Mouse (Mus musculus): ENCODE results near the gene Ces2f.
"Not testable (repeated sequence)": the region's sequence is repeated elsewhere in the genome, so short reads cannot be mapped to it uniquely, and the experiment has no call there.

The Ces2f gene

DNA sequence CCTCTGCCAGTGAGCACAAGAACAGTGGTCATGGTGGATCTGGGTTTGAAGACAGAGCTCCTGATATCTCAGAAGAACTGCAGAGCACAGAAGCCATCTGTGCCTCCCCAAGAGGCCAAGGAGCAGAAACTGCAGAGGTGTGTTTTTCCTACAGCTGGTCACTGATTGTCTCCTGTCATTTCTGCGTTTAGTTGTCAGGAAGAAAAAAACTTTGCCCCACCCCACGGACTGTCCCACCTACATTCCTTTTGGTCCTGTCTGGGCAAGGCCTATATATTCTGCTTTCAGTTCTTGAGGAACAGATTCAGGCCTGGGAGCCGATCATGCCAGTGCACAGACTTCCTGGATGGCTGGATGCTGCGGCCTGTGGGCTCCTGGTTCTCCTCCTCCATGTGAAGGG, at the start of gene Ces2f:
Gene Ces2f, plus strand, starts transcription at position 301 of the 400 bp plus-strand sequence.
- no peak for DNase-seq (ENCODE audit: low read depth)

DNA sequence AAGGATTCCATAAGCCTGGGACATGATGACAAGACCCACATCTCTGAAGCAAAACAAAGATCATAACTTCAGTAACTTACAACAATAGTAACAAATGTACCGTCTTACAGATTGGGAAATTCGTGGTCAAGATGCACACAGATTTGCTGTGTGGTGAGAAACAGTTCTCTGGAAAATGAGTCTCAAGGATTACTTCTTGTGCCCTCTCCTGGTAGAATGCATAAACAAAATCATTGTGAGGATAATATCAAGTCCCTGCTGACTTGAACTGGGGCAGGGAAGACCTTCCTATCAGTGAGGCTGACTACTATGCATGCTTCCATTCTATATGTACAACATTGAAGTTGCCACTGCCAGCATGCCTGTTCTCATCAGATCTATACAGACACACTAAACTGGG, 45.4 kb upstream of the Ces2f start:
- DNase-seq (ENCODE audit: low read depth): no peak

DNA sequence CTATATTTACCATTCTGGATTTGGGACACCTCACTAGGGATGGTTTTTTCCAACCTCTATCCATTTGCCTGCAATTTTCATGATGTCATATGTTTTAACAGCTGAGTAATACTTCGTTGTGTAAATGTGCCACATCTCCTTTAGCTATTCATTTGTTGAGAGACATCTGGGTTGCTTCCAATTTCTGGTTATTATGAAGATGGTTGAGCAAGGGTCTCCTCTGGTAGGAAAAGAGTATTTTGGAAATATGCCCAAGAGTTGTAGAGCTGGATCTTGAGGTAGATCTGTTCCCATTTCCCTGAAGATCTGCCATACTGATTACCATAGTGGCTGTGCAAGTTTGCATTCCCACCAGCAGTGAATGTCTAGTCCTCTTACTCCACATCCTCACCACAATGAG, 40.0 kb upstream of the Ces2f start:
- no peak for DNase-seq (ENCODE audit: low read depth)

DNA sequence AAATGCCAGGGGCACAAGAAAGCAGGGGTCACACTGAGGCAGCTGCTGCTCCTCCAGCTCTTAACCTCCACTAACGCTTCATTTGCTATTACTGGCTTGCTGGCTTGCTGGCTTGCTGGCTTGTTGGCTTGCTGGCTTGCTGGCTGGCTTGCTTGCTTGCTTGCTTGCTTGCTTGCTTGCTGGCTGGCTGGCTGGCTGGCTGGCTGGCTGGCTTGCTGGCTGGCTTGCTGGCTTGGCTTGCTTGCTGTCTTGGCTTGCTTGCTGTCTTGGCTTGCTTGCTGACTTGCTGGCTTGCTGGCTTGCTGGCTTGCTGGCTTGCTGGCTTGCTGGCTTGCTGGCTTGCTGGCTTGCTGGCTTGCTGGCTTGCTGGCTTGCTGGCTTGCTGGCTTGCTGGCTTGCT, 38.1 kb upstream of the Ces2f start:
- not testable (repeated sequence) for DNase-seq (ENCODE audit: low read depth)

- DNase-seq (ENCODE audit: low read depth): not testable (repeated sequence)
Observed at GRCm38 (mm10) chr8:104909651-104910050, 37.5 kb upstream of the Ces2f start.

DNA sequence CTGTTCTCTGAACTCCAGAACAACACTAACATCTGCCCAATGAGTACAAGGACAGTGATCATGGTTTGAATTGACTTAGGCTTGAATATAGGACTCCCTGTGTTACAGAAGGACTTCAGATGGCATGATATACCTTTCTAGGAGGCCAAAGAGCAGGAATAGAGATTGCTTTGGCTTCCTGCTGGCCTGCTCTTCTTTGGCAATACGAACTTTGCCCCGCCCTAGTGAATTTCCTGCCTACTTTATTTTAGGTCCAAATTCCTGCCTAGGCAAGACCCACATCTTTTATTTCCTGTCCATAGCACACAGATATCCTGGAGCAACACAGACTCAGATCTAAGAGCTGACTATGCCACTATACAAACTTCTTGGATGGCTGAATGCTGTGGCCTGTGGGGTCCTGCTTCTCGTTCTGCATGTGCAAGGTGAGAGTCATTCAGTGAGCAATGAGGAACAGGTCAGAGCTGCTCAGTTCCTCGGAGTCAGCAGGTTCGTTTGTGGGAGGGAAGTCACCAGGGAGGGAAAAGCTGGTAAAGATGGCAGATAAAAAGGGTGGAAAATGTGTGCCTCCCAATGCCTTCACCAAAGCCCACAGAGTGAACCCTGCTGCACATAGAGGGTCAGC, 21.1 kb upstream of the Ces2f start, which contains the start of gene Ces2e:
Gene Ces2e, plus strand, starts transcription at position 289 of the 625 bp plus-strand sequence.
- no peak for DNase-seq (ENCODE audit: low read depth)

- DNase-seq (ENCODE audit: low read depth): no peak
Observed at GRCm38 (mm10) chr8:104927301-104927700, 19.9 kb upstream of the Ces2f start.

DNA sequence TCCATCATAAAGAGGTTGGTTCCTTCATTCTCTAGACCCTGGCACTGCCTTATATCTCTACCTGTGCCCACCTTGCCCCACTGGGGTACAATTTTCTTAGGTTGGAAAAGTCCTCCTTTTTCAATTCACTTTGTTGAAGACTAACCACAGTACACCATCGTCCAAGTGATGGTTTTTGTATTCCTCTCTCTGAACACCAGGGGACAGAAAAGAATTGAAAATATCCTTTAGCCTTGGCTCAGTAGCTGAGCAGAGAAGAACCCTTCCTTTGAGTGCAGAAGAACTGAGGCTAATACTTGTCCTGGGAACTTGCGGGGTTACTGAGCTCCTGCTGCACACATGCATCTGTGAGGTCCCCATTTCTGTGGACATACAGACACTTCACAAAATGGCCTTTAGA, 2.5 kb upstream of the Ces2f start:
- no peak for DNase-seq (ENCODE audit: low read depth)

GRCm38 (mm10) chr8:104949031-104949430, 1.9 kb downstream of the Ces2f start:
- no peak for DNase-seq (ENCODE audit: low read depth)

GRCm38 (mm10) chr8:104961537-104961961, 14.4 kb downstream of the Ces2f start, which contains the start of gene Ces2g:
Gene Ces2g (plus strand): TSS chr8:104961718.
- DNase-seq (ENCODE audit: low read depth): no peak

DNA sequence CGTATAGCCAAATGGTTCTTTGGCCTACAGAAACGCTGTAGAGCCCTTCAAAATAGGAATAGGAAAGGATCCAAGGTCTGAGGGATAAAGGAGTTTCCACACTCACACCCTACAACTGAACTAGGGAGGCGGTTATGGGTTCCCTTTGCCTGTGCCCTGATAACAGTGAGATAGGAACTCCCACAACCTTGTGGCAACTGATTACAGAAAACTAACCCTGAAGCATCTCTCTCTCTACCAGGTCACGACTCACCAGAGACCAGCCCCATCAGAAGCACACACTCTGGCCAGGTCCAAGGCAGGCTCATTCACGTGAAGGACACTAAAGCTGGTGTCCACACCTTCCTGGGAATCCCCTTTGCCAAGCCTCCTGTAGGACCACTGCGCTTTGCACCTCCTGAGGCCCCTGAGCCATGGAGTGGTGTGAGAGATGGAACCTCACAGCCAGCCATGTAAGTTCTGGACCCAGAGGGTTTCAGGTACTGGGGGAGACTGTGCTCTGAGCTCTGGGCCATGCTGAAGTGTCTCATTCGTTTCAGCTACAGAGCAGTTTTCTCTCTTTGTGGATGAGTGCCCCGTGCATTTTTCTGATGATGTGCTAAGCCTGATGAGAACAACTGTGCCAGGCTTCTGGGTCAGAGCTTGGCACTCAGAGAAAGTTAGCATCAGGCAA, 15.2 kb downstream of the Ces2f start:
- DNase-seq (ENCODE audit: low read depth): no peak

- no peak for DNase-seq (ENCODE audit: low read depth)
Observed at GRCm38 (mm10) chr8:104963375-104963894, 16.3 kb downstream of the Ces2f start.

GRCm38 (mm10) chr8:104984126-104984525, 37.0 kb downstream of the Ces2f start:
- DNase-seq (ENCODE audit: low read depth): no peak

GRCm38 (mm10) chr8:104984942-104985341, 37.8 kb downstream of the Ces2f start:
- no peak for DNase-seq (ENCODE audit: low read depth)

GRCm38 (mm10) chr8:104998191-104998590, 51.0 kb downstream of the Ces2f start:
- DNase-seq (ENCODE audit: low read depth): no peak

DNA sequence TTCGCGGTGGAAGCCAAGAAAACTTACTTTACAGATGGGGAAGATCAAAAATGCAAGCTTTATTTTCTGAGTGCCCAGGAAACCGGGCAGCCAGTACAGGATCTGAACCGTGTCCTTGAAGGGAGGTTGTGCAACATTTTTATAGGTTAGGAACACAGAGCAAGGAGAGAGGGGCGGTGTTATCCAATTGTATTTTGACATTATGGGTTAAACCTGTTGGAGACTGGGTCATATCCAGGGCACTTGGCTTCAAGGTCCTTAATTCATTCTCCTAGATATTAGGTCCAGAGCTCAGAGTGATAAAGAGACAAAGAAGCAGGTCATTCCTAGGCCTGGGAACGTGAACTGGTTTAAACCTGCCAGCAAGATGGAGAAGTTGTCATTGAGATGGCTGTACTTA, 52.0 kb downstream of the Ces2f start:
- no peak for DNase-seq (ENCODE audit: low read depth)

DNA sequence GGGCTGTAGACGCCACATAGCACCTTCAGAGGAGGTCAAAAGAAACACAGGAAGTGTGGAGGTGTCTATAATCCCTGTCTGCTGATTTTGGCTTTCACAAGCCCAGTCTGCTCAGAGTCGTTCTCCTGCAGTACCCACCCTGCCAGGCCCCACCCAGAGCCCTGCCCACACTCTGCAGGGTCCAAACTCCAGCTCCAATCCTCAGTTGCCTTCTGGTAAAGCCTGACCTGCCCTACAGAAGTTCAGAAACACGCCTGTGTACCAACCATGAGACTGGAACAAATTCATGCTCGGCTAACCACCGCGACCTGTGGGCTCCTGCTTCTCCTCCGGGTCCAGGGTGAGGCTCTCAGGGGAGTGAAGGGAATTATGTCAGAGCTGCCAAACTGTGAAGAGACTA, 53.4 kb downstream of the Ces2f start, which contains the start of gene Ces2h:
Gene Ces2h, plus strand, starts transcription at position 268 of the 400 bp plus-strand sequence.
- no peak for DNase-seq (ENCODE audit: low read depth)

Data from c-Kit-positive CD71-negative TER-119-negative erythroid progenitor cells, embryonic 14.5 days (primary cell).